Mouse (Mus musculus): Measurements from ENCODE around the gene Methig1. TPM values are rescaled to one million over a fixed set of nuclear protein-coding genes. Genes with fewer than 3 reads are reported as not detected.
"Not testable (repeated sequence)": the region's sequence is repeated elsewhere in the genome, so short reads cannot be mapped to it uniquely, and the experiment has no call there.

The Methig1 gene
- polyA plus RNA-seq, 1 experiment from 2014 or later, result not detected

- no peak overlapping the region for H3K27ac ChIP-seq (ENCODE audit: low read length)
- H3K27me3 ChIP-seq (replicated peaks; ENCODE audit: control insufficient read depth, insufficient read depth, low read length), result no peaks in the 10 kb centered on the region
- H3K4me2 ChIP-seq (ENCODE audit: low read depth, low read length), result no peak overlapping the region
- no peaks in the 10 kb centered on the region for H3K36me3 ChIP-seq (ENCODE audit: control insufficient read depth, insufficient read depth, low read length)
- H3K4me1 ChIP-seq (ENCODE audit: control insufficient read depth, insufficient read depth, low read length), result 0 out of 2 replicates have a peak, but pooled peaks cover 4% of the 10 kb centered on the region
- H3K9ac ChIP-seq (ENCODE audit: low read depth, low read length), result no peak overlapping the region
- H3K4me3 ChIP-seq (ENCODE audit: low read length), result no peak overlapping the region
- 42% methylated on average over 5 of the region's 5 CpGs for WGBS
- H3K9me3 ChIP-seq (ENCODE audit: control insufficient read depth, low read length), result no peaks in the 10 kb centered on the region
- ATAC-seq, result peak; percentile 71
Observed at GRCm38 (mm10) chr15:100355876-100356275, 2.9 kb downstream of the Methig1 start.

- no peaks in the 10 kb centered on the region for H3K9me3 ChIP-seq (ENCODE audit: control insufficient read depth, low read length)
- H3K9ac ChIP-seq (ENCODE audit: low read depth, low read length), result no peak within 1 kb of the TSS
- no peak for ATAC-seq
- 65% methylated on average over 7 of the region's 7 CpGs for WGBS
- H3K27me3 ChIP-seq (replicated peaks; ENCODE audit: control insufficient read depth, insufficient read depth, low read length), result no peaks in the 10 kb centered on the region
- no peak within 1 kb of the TSS for H3K4me3 ChIP-seq (ENCODE audit: low read length)
- no peaks in the 10 kb centered on the region for H3K36me3 ChIP-seq (ENCODE audit: control insufficient read depth, insufficient read depth, low read length)
- H3K27ac ChIP-seq (ENCODE audit: low read length), result no peak within 1 kb of the TSS
- no peak within 1 kb of the TSS for H3K4me2 ChIP-seq (ENCODE audit: low read depth, low read length)
- no peaks in the 10 kb centered on the region for H3K4me1 ChIP-seq (ENCODE audit: control insufficient read depth, insufficient read depth, low read length)
Observed at GRCm38 (mm10) chr15:100364242-100364641, 11.3 kb downstream of the Methig1 start, which contains the start of gene Higd1c. Higd1c (plus strand) TSS chr15:100364542.

- ATAC-seq; H3K27ac ChIP-seq (ENCODE audit: low read length); H3K27me3 ChIP-seq (replicated peaks; ENCODE audit: control insufficient read depth, insufficient read depth, low read length); H3K9ac ChIP-seq (ENCODE audit: low read depth, low read length); H3K4me3 ChIP-seq (ENCODE audit: low read length); H3K36me3 ChIP-seq (ENCODE audit: control insufficient read depth, insufficient read depth, low read length); H3K4me1 ChIP-seq (ENCODE audit: control insufficient read depth, insufficient read depth, low read length); H3K9me3 ChIP-seq (ENCODE audit: control insufficient read depth, low read length); H3K4me2 ChIP-seq (ENCODE audit: low read depth, low read length): not testable (repeated sequence)
- 60% methylated on average over 9 of the region's 9 CpGs for WGBS
Observed at GRCm38 (mm10) chr15:100365967-100366366, 13.0 kb downstream of the Methig1 start.

- H3K27me3 ChIP-seq (replicated peaks; ENCODE audit: control insufficient read depth, insufficient read depth, low read length), result no peaks in the 10 kb centered on the region
- no peaks in the 10 kb centered on the region for H3K36me3 ChIP-seq (ENCODE audit: control insufficient read depth, insufficient read depth, low read length)
- H3K4me3 ChIP-seq (ENCODE audit: low read length), result no peak overlapping the region
- ATAC-seq, result no peak
- WGBS, result 65% methylated on average over 7 of the region's 7 CpGs
- no peak overlapping the region for H3K4me2 ChIP-seq (ENCODE audit: low read depth, low read length)
- H3K4me1 ChIP-seq (ENCODE audit: control insufficient read depth, insufficient read depth, low read length), result no peaks in the 10 kb centered on the region
- no peak overlapping the region for H3K9ac ChIP-seq (ENCODE audit: low read depth, low read length)
- no peaks in the 10 kb centered on the region for H3K9me3 ChIP-seq (ENCODE audit: control insufficient read depth, low read length)
- no peak overlapping the region for H3K27ac ChIP-seq (ENCODE audit: low read length)
Observed at GRCm38 (mm10) chr15:100367119-100367518, 14.2 kb downstream of the Methig1 start.

- Histone ChIP-seq H3K4me2 (ENCODE audit: low read depth, low read length) (no peak overlapping the region), H3K36me3 (ENCODE audit: control insufficient read depth, insufficient read depth, low read length) (no peaks in the 10 kb centered on the region), H3K27me3 (replicated peaks; ENCODE audit: control insufficient read depth, insufficient read depth, low read length) (no peaks in the 10 kb centered on the region), H3K4me3 (ENCODE audit: low read length) (no peak overlapping the region), H3K4me1 (ENCODE audit: control insufficient read depth, insufficient read depth, low read length) (no peaks in the 10 kb centered on the region), H3K27ac (ENCODE audit: low read length) (no peak overlapping the region), H3K9ac (ENCODE audit: low read depth, low read length) (no peak overlapping the region), H3K9me3 (ENCODE audit: control insufficient read depth, low read length) (no peaks in the 10 kb centered on the region)
- ATAC-seq, result no peak
- WGBS, result 42% methylated on average over 5 of the region's 5 CpGs
Observed at GRCm38 (mm10) chr15:100375066-100375465, 22.1 kb downstream of the Methig1 start.

GRCm38 (mm10) chr15:100377847-100378505 lies 25.0 kb downstream of the Methig1 start:
- H3K4me3 ChIP-seq (ENCODE audit: low read length); H3K27ac ChIP-seq (ENCODE audit: low read length); H3K9ac ChIP-seq (ENCODE audit: low read depth, low read length); H3K27me3 ChIP-seq (replicated peaks; ENCODE audit: control insufficient read depth, insufficient read depth, low read length); H3K4me1 ChIP-seq (ENCODE audit: control insufficient read depth, insufficient read depth, low read length); H3K4me2 ChIP-seq (ENCODE audit: low read depth, low read length); H3K36me3 ChIP-seq (ENCODE audit: control insufficient read depth, insufficient read depth, low read length); H3K9me3 ChIP-seq (ENCODE audit: control insufficient read depth, low read length): not testable (repeated sequence)
- ATAC-seq, result peak; percentile 41
- whole genome bisulfite sequencing, result 27% methylated on average over 3 of the region's 9 CpGs

GRCm38 (mm10) chr15:100379658-100380057 lies 26.7 kb downstream of the Methig1 start:
- no peak overlapping the region for H3K4me3 ChIP-seq (ENCODE audit: low read length)
- ATAC-seq, result no peak
- WGBS, result 82% methylated on average over 8 of the region's 8 CpGs

GRCm38 (mm10) chr15:100380104-100380503 lies 27.2 kb downstream of the Methig1 start:
- no peak overlapping the region for H3K9ac ChIP-seq (ENCODE audit: low read depth, low read length)
- no peaks in the 10 kb centered on the region for H3K27me3 ChIP-seq (replicated peaks; ENCODE audit: control insufficient read depth, insufficient read depth, low read length)
- H3K4me3 ChIP-seq (ENCODE audit: low read length), result no peak overlapping the region
- H3K9me3 ChIP-seq (ENCODE audit: control insufficient read depth, low read length), result no peaks in the 10 kb centered on the region
- H3K4me1 ChIP-seq (ENCODE audit: control insufficient read depth, insufficient read depth, low read length), result no peaks in the 10 kb centered on the region
- H3K4me2 ChIP-seq (ENCODE audit: low read depth, low read length), result no peak overlapping the region
- H3K36me3 ChIP-seq (ENCODE audit: control insufficient read depth, insufficient read depth, low read length), result no peaks in the 10 kb centered on the region
- H3K27ac ChIP-seq (ENCODE audit: low read length), result no peak overlapping the region
- WGBS, result 60% methylated on average over 2 of the region's 2 CpGs
- ATAC-seq, result no peak

More at GRCm38 (mm10) chr15:100379658-100380057, 26.7 kb downstream of the Methig1 start:
- Histone ChIP-seq H3K27me3 (replicated peaks; ENCODE audit: control insufficient read depth, insufficient read depth, low read length) (no peaks in the 10 kb centered on the region), H3K4me1 (ENCODE audit: control insufficient read depth, insufficient read depth, low read length) (no peaks in the 10 kb centered on the region), H3K36me3 (ENCODE audit: control insufficient read depth, insufficient read depth, low read length) (no peaks in the 10 kb centered on the region), H3K4me2 (ENCODE audit: low read depth, low read length) (no peak overlapping the region), H3K27ac (ENCODE audit: low read length) (no peak overlapping the region), H3K9ac (ENCODE audit: low read depth, low read length) (no peak overlapping the region), H3K9me3 (ENCODE audit: control insufficient read depth, low read length) (no peaks in the 10 kb centered on the region)

GRCm38 (mm10) chr15:100385705-100386104 lies 32.8 kb downstream of the Methig1 start:
- Histone ChIP-seq H3K4me3 (ENCODE audit: low read length) (no peak overlapping the region), H3K36me3 (ENCODE audit: control insufficient read depth, insufficient read depth, low read length) (no peaks in the 10 kb centered on the region), H3K9me3 (ENCODE audit: control insufficient read depth, low read length) (no peaks in the 10 kb centered on the region), H3K4me2 (ENCODE audit: low read depth, low read length) (no peak overlapping the region), H3K9ac (ENCODE audit: low read depth, low read length) (no peak overlapping the region), H3K27me3 (replicated peaks; ENCODE audit: control insufficient read depth, insufficient read depth, low read length) (no peaks in the 10 kb centered on the region), H3K27ac (ENCODE audit: low read length) (no peak overlapping the region), H3K4me1 (ENCODE audit: control insufficient read depth, insufficient read depth, low read length) (no peaks in the 10 kb centered on the region)
- ATAC-seq, result no peak
- WGBS, result 93% methylated on average over 9 of the region's 9 CpGs

All from intestine, embryonic 16.5 days (tissue).